In genomic region chr10:86173284-86173683, GRCm38 (mm10) we compare ENCODE assay signal across 25 mouse cellular contexts.
DNase-seq lines count a peak whose midpoint lies in the region; ATAC-seq and TF ChIP-seq lines count a peak whose summit lies in the region.
"Had no signal": no experiment of that assay in that cellular context is flagged by ENCODE, and none has a peak within 500 bp of the region (broad histone marks: within the 10 kb centered on the region; RNA-seq: fewer than 3 reads in every experiment).

No protein-coding gene starts in this region.

- no peak overlapping the region for H3K27ac ChIP-seq in heart, embryonic 12.5 days (ENCODE audit: poor library complexity, severe bottlenecking)
- no peak overlapping the region for H3K27ac ChIP-seq in gastrocnemius, adult 2 months
- H3K27ac ChIP-seq: heart, adult 2 months; heart, embryonic 10.5 days; hindbrain, embryonic 10.5 days; hindbrain, embryonic 13.5 days had no signal

- DNase-seq in 3T3-L1 (ENCODE audit: low read depth, low spot score): peak; percentile 82
- DNase-seq in NIH3T3 (ENCODE audit: low read depth): peak; percentile 78
- no peak for DNase-seq in kidney, postnatal 4 days
- DNase-seq in gastrocnemius, adult 2 months: no peak
- DNase-seq: adrenal gland, postnatal 10 days; adrenal gland, postnatal 36 days; cerebellum, adult 18-20 months; cerebellum, postnatal 10 days; forebrain, postnatal 0 days; gastrocnemius, postnatal 25 days; heart, adult 2 months; heart, postnatal 36 days; kidney, adult 18-20 months had no signal

- H3K36me3 ChIP-seq in myocyte (ENCODE audit: control insufficient read depth, insufficient read depth): no peaks in the 10 kb centered on the region
- H3K36me3 ChIP-seq in heart, embryonic 12.5 days: no peaks in the 10 kb centered on the region
- H3K36me3 ChIP-seq: G1E; heart, embryonic 10.5 days; hindbrain, embryonic 10.5 days; hindbrain, embryonic 13.5 days had no signal

- no peak overlapping the region for H3ac ChIP-seq in myocyte (ENCODE audit: control insufficient read depth, insufficient read length)

- TF ChIP-seq CTCF in gastrocnemius, adult 2 months (IDR thresholded peaks at IDR 0.05): no peak

- H3K4me3 ChIP-seq in myocyte: no peak overlapping the region
- H3K4me3 ChIP-seq in heart, embryonic 12.5 days: no peak overlapping the region
- no peak overlapping the region for H3K4me3 ChIP-seq in gastrocnemius, adult 2 months
- H3K4me3 ChIP-seq: heart, adult 2 months; heart, embryonic 10.5 days; hindbrain, embryonic 10.5 days; hindbrain, embryonic 13.5 days had no signal

- no peaks in the 10 kb centered on the region for H3K4me1 ChIP-seq in heart, embryonic 12.5 days (replicated peaks)
- H3K4me1 ChIP-seq: heart, embryonic 10.5 days; hindbrain, embryonic 10.5 days; hindbrain, embryonic 13.5 days had no signal

- H3K79me2 ChIP-seq in myocyte (ENCODE audit: control insufficient read depth, insufficient read depth): no peaks in the 10 kb centered on the region

- no peaks in the 10 kb centered on the region for H3K27me3 ChIP-seq in myocyte (ENCODE audit: control insufficient read depth, insufficient read depth, insufficient read length)
- H3K27me3 ChIP-seq in heart, embryonic 12.5 days (replicated peaks): no peaks in the 10 kb centered on the region
- H3K27me3 ChIP-seq: CH12.LX; hindbrain, embryonic 13.5 days had no signal

- peak overlapping the region; percentile 18 for H3K4me2 ChIP-seq in myocyte (ENCODE audit: low read depth)
- H3K4me2 ChIP-seq in heart, embryonic 12.5 days: no peak overlapping the region
- H3K4me2 ChIP-seq: hindbrain, embryonic 13.5 days had no signal

- 78% methylated on average over 4 of the region's 4 CpGs for WGBS in heart, embryonic 12.5 days

- TF ChIP-seq POLR2A in myocyte (IDR thresholded peaks at IDR 0.05; ENCODE audit: insufficient read length, low read depth): no peak

- intact Hi-C loops in gastrocnemius, adult 2 months (cut with DNase I): no loop called here

- H3K9ac ChIP-seq in heart, embryonic 12.5 days: no peak overlapping the region
- H3K9ac ChIP-seq: forebrain, postnatal 0 days; hindbrain, embryonic 13.5 days had no signal

- peak; percentile 52 for ATAC-seq in granulocyte monocyte progenitor cell, adult 5-6 weeks (replicated peaks; ENCODE audit: poor library complexity, severe bottlenecking)
- no peak for ATAC-seq in heart, embryonic 12.5 days (ENCODE audit: insufficient number of reproducible peaks, low FRiP score)
- ATAC-seq: forebrain, embryonic 14.5 days; forebrain, postnatal 0 days; hindbrain, embryonic 16.5 days; inflammation-experienced regulatory T-cells, adult 6 months; intestine, embryonic 16.5 days had no signal

- no peaks in the 10 kb centered on the region for H3K9me3 ChIP-seq in heart, embryonic 12.5 days (replicated peaks)
- H3K9me3 ChIP-seq: G1E; heart, embryonic 10.5 days; hindbrain, embryonic 10.5 days; hindbrain, embryonic 13.5 days had no signal

TF ChIP-seq in myocyte, 11 proteins besides CTCF, POLR2A, EP300 and RAD21:
- TF ChIP-seq CEBPB (IDR thresholded peaks at IDR 0.05; ENCODE audit: insufficient read depth, poor library complexity, severe bottlenecking) (peak; percentile 19; the same call in 1 of the 2 replicates), TCF3 (IDR thresholded peaks at IDR 0.05; ENCODE audit: insufficient read length, low read depth) (no peak)
TF ChIP-seq in myocyte: peak in this region for 1.

Comparison
In these comparisons a context has a peak if more than half of its experiments do, and no peak if none do; other contexts are left out.
1. DNase-seq: peak in 3T3-L1 (single experiment) and NIH3T3 (single experiment); none in kidney, postnatal 4 days (0 of 2) and gastrocnemius, adult 2 months (single experiment).